Mouse (Mus musculus) kidney, adult 2 months (tissue): ENCODE measurements around the gene Ighmbp2. TPM values are rescaled to one million over a fixed set of nuclear protein-coding genes. Genes with fewer than 3 reads are reported as not detected.

Experiments
- DNase-seq: peaks from one replicate; pipeline ENCODE4 v3.0.0; 2021
- H3K27ac ChIP-seq: fragments of 200-500 bp; 2 replicates; pipeline ENCODE4 v1.5.1; 2012; ENCODE audit warnings: low read depth, low read length, control low read depth, inconsistent platforms; ENCODE audit not compliant: insufficient read depth
- H3K27me3 ChIP-seq: fragments of 200-500 bp; replicated peaks from 2 replicates; pipeline ENCODE4 v1.6.1; 2012; ENCODE audit warnings: mild to moderate bottlenecking, moderate library complexity, low read length, inconsistent platforms; ENCODE audit not compliant: control insufficient read depth, insufficient read depth
- H3K36me3 ChIP-seq: fragments of 200-500 bp; 2 replicates; pipeline ENCODE4 v1.6.1; 2012; ENCODE audit warnings: mild to moderate bottlenecking, moderate library complexity, low read length, inconsistent platforms; ENCODE audit not compliant: control insufficient read depth, insufficient read depth
- H3K4me1 ChIP-seq: fragments of 200-500 bp; 2 replicates; pipeline ENCODE4 v1.6.1; 2011; ENCODE audit warnings: low read length; ENCODE audit not compliant: control insufficient read depth, insufficient read depth
- H3K4me3 ChIP-seq: fragments of 200-500 bp; 2 replicates; pipeline ENCODE4 v1.5.1; 2011; ENCODE audit warnings: mild to moderate bottlenecking, low read depth, low read length, control low read depth; ENCODE audit not compliant: insufficient read depth
- CTCF ChIP-seq: fragments of 200-500 bp; conservative IDR thresholded peaks from 2 replicates; pipeline ENCODE4 v1.5.1; 2011; ENCODE audit warnings: low read depth, mild to moderate bottlenecking, control low read depth, low read length, moderate library complexity, mixed read lengths; ENCODE audit not compliant: insufficient read depth, insufficient read length
- POLR2A ChIP-seq: fragments of 200-500 bp; IDR thresholded peaks from one replicate; pipeline ENCODE4 v1.6.1; 2011; ENCODE audit warnings: low read depth, low read length, control low read depth
- WGBS: fragments of 180-500 bp; shearing (Covaris S2); methylation state at CpG from one replicate; pipeline ENCODE4 v1.1.7; 2018; 5-methylcytosine and 5-hydroxymethylcytosine counted together
- polyA plus RNA-seq: library from polyadenylated mRNA; depleted of rRNA; stranded (reverse); fragments of >200 nt; gene quantifications from 2 replicates; pipeline ENCODE4 v1.2.3, GENCODE M21; 2012

Ighmbp2 gene
- polyA plus RNA-seq, 1 experiment: 3.5 TPM

DNA sequence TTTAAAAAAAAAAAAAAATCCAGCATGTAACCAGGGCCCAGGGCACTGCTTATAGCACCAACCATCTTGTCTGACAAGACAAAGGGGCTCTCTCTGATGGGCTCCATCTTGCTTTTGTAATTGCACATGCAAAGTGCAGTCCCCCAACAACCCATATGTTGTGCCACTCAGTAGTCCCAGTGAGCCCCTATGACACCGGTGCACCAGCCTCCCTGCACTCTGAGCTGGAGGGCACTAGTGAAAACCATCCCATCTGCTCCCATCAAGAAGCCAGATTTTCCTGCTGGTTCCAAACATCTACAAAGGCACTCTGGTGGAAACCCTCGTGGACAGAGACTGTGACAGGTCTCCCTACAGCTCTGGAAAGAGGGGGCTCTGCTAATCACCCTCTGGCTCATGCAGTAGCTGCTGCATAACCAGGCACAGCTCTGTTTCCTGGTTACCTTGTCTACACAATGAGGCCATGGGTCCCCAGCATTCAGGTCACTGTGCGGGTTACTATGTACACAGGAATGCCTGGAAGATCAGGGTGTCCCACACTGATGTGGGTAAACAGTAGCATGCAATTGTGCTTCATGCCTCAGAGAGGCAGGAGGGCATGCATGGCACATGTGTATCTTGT, 7.0 kb downstream of the Ighmbp2 start:
- 97% methylated on average over 3 of the region's 3 CpGs for WGBS

DNA sequence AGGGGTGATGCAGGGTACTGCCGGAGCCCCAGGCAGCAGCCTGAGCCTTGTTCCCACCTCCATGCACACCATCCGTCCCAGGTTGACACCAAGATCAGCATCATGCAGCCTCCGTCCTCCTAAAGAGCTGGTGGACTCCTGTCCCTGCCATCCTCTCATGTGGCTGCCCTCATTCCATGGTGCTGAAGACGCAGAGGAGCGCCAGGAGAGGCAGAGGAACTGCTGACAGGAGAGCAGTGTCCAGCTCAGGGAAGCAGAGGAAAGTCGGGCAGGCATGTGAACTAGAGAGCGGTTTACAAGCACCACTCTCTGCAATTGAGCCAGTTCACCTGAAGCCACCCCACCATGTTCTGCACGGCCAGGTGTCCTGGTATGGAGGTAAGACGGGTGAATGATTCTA, 9.5 kb downstream of the Ighmbp2 start:
- H3K4me1 ChIP-seq: no peaks in the 10 kb centered on the region
- 95% methylated on average over 9 of the region's 9 CpGs for WGBS
- no peaks in the 10 kb centered on the region; the same call in 1 of the 2 replicates for H3K36me3 ChIP-seq
- H3K27me3 ChIP-seq: no peaks in the 10 kb centered on the region
- H3K4me3 ChIP-seq: no peak overlapping the region
- DNase-seq: no peak
- TF ChIP-seq CTCF (no peak), POLR2A (no peak)
- H3K27ac ChIP-seq: no peak overlapping the region

More for the DNA sequence above, 7.0 kb downstream of the Ighmbp2 start:
- Histone ChIP-seq H3K36me3 (no peaks in the 10 kb centered on the region; the same call in 1 of the 2 replicates), H3K4me1 (no peaks in the 10 kb centered on the region), H3K27me3 (no peaks in the 10 kb centered on the region), H3K27ac (no peak overlapping the region), H3K4me3 (no peak overlapping the region)
- no peak for TF ChIP-seq POLR2A
- no peak for TF ChIP-seq CTCF
- DNase-seq: no peak

GRCm38 (mm10) chr19:3271366-3271765, 11.5 kb downstream of the Ighmbp2 start:
- Histone ChIP-seq H3K4me1 (no peaks in the 10 kb centered on the region), H3K27me3 (no peaks in the 10 kb centered on the region), H3K36me3 (no peaks in the 10 kb centered on the region; the same call in none of the 2 replicates), H3K4me3 (no peak overlapping the region), H3K27ac (no peak overlapping the region)
- TF ChIP-seq POLR2A: no peak
- TF ChIP-seq CTCF: no peak
- WGBS: 84% methylated on average over 6 of the region's 6 CpGs
- no peak for DNase-seq

- no peak overlapping the region for H3K27ac ChIP-seq
- H3K27me3 ChIP-seq: no peaks in the 10 kb centered on the region
- TF ChIP-seq POLR2A (no peak), CTCF (no peak)
- no peaks in the 10 kb centered on the region; the same call in none of the 2 replicates for H3K36me3 ChIP-seq
- no peaks in the 10 kb centered on the region for H3K4me1 ChIP-seq
- WGBS: 95% methylated on average over 6 of the region's 6 CpGs
- no peak overlapping the region for H3K4me3 ChIP-seq
- DNase-seq: no peak
Measured at GRCm38 (mm10) chr19:3269803-3270202, 13.0 kb downstream of the Ighmbp2 start.

GRCm38 (mm10) chr19:3269279-3269678, 13.5 kb downstream of the Ighmbp2 start:
- no peaks in the 10 kb centered on the region for H3K27me3 ChIP-seq
- no peak overlapping the region for H3K27ac ChIP-seq
- no peaks in the 10 kb centered on the region for H3K4me1 ChIP-seq
- 95% methylated on average over 9 of the region's 9 CpGs for WGBS
- no peak for DNase-seq
- TF ChIP-seq CTCF (no peak), POLR2A (no peak)
- H3K4me3 ChIP-seq: no peak overlapping the region
- H3K36me3 ChIP-seq: no peaks in the 10 kb centered on the region; the same call in none of the 2 replicates

DNA sequence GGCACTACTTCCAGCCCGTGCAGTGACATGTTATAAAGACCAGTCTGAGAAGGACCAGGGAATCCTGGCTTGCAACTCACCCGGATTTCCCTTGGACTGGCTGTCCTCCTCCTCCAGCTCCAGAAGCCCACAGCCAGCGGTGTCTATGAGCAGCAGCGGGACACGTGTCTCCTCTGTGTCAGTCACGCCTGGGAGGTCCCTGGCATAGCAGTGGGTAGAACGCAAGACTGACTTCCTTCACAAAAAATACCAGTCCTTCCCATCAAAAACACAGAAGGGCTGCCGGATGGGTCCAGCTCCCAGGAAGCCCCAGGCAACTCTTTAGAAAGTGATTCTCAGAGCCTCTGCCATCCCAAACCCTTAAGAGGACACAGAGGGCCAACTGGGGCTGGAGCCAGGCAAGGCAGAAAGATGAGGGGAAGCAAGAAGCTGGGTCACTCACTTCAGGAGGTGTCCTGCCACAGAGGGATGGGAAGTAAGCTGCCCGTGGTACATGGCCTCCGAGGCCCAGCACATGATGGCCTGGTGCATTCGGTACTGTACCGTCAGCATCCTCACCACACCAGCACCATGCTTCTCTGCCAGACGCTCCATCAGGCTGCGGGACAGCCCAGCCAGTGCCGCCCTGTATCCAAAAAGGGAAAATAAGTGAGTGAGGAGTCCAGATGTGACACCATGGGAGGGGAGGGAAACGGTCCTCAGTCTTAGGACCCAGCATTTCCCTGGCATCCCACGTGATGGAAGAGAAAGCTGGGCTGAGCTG, 14.4 kb downstream of the Ighmbp2 start:
- WGBS: 92% methylated on average over 17 of the region's 17 CpGs
- no peaks in the 10 kb centered on the region; the same call in none of the 2 replicates for H3K36me3 ChIP-seq
- H3K4me3 ChIP-seq: no peak overlapping the region
- H3K4me1 ChIP-seq: no peaks in the 10 kb centered on the region
- no peak overlapping the region for H3K27ac ChIP-seq
- no peak for DNase-seq
- no peak for TF ChIP-seq POLR2A
- TF ChIP-seq CTCF: no peak
- no peaks in the 10 kb centered on the region for H3K27me3 ChIP-seq

DNA sequence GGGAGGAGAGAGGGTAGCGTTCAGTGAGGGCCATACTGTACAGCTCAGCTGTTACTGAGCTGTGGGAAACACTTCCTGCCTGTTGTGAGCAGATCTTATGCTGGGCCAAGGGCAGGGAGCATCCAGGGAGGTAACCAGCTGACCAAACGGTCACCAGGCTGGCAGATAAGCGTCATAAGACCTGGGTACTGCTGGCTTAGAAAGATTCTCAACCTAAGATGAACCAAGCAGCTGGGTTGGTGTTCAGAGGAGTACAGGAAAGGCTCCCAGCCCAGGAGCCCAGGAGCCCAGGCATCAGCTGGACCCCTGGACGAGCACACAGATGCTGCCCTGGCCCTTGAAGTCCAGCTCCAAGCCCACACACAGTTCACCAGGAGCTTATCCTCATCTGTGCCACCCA, 15.5 kb downstream of the Ighmbp2 start:
- WGBS: 91% methylated on average over 4 of the region's 4 CpGs
- Histone ChIP-seq H3K4me3 (no peak overlapping the region), H3K27me3 (no peaks in the 10 kb centered on the region), H3K36me3 (no peaks in the 10 kb centered on the region; the same call in none of the 2 replicates), H3K4me1 (no peaks in the 10 kb centered on the region), H3K27ac (no peak overlapping the region)
- TF ChIP-seq CTCF (no peak), POLR2A (no peak)
- DNase-seq: no peak
